In genomic region chr4:118721742-118722483, GRCm38 (mm10) we compare ENCODE assay signal across 11 mouse cellular contexts. TPM values are rescaled to one million over a fixed set of nuclear protein-coding genes. Genes with fewer than 3 reads are reported as not detected.
DNase-seq lines count a peak whose midpoint lies in the region; ATAC-seq and TF ChIP-seq lines count a peak whose summit lies in the region.
"Had no signal": no experiment of that assay in that cellular context is flagged by ENCODE, and none has a peak within 500 bp of the region (broad histone marks: within the 10 kb centered on the region; RNA-seq: fewer than 3 reads in every experiment).

No protein-coding gene starts in this region.

- no peaks in the 10 kb centered on the region for H3K27me3 ChIP-seq in liver, embryonic 12.5 days (replicated peaks)
- no peaks in the 10 kb centered on the region for H3K27me3 ChIP-seq in G1E (ENCODE audit: insufficient read depth, low read length)
- H3K27me3 ChIP-seq in limb, embryonic 10.5 days (ENCODE audit: low read depth, poor library complexity, severe bottlenecking) = no peaks in the 10 kb centered on the region
- H3K27me3 ChIP-seq: megakaryocyte, embryonic 14.5 days had no signal

- H3K4me3 ChIP-seq in liver, embryonic 12.5 days = no peak overlapping the region
- H3K4me3 ChIP-seq in G1E (ENCODE audit: low read depth, low read length) = no peak overlapping the region
- H3K4me3 ChIP-seq in limb, embryonic 10.5 days = no peak overlapping the region
- H3K4me3 ChIP-seq: megakaryocyte, embryonic 14.5 days had no signal

- no peaks in the 10 kb centered on the region for H3K4me1 ChIP-seq in liver, embryonic 12.5 days
- no peaks in the 10 kb centered on the region for H3K4me1 ChIP-seq in G1E (ENCODE audit: insufficient read depth, low read depth, low read length)
- no peaks in the 10 kb centered on the region for H3K4me1 ChIP-seq in limb, embryonic 10.5 days
- H3K4me1 ChIP-seq: megakaryocyte, embryonic 14.5 days had no signal

- H3K27ac ChIP-seq in liver, embryonic 12.5 days = no peak overlapping the region
- H3K27ac ChIP-seq in limb, embryonic 10.5 days = no peak overlapping the region

- no peaks in the 10 kb centered on the region for H3K36me3 ChIP-seq in liver, embryonic 12.5 days
- no peaks in the 10 kb centered on the region for H3K36me3 ChIP-seq in G1E (replicated peaks)
- no peaks in the 10 kb centered on the region for H3K36me3 ChIP-seq in limb, embryonic 10.5 days

- no peak for ATAC-seq in liver, embryonic 12.5 days
- no peak for ATAC-seq in G1E (ENCODE audit: extremely low read depth, insufficient number of reproducible peaks, low FRiP score, poor library complexity, severe bottlenecking)

- H3K4me2 ChIP-seq in liver, embryonic 12.5 days = no peak overlapping the region

- DNase-seq in liver (peak; percentile 10), G1E (ENCODE audit: low spot score) (peak; percentile 5)
- peak; percentile 20 for DNase-seq in adrenal gland, postnatal 25 days
- DNase-seq in limb, embryonic 10.5 days (ENCODE audit: low spot score) = peak; percentile 57
- no peak for DNase-seq in layer of hippocampus, adult 9-10 months (ENCODE audit: low spot score)
- no peak for DNase-seq in cerebellum, adult 18-20 months
- DNase-seq: cerebellum, adult 9-10 months; gastrocnemius, postnatal 14 days had no signal

- no peaks in the 10 kb centered on the region for H3K9me3 ChIP-seq in liver, embryonic 12.5 days (replicated peaks)
- H3K9me3 ChIP-seq in G1E (replicated peaks) = no peaks in the 10 kb centered on the region
- H3K9me3 ChIP-seq in limb, embryonic 10.5 days (replicated peaks) = no peaks in the 10 kb centered on the region
- H3K9me3 ChIP-seq: megakaryocyte, embryonic 14.5 days had no signal

- WGBS in liver, embryonic 12.5 days (ENCODE audit: insufficient replicate concordance) = 40% methylated on average over 10 of the region's 10 CpGs
- WGBS in limb, embryonic 10.5 days = 59% methylated on average over 10 of the region's 10 CpGs

- no peak for TF ChIP-seq CTCF in G1E (IDR thresholded peaks at IDR 0.05; ENCODE audit: low read depth, low read length)

- no peak overlapping the region for H3K9ac ChIP-seq in liver, embryonic 12.5 days

RNA-seq across cellular contexts. Expression of gene Olfr1340, which starts 2.0 kb away (rescaled TPM):
- polyA plus RNA-seq in liver, embryonic 12.5 days (2016; fragmentation: Nextera tagmentation; extraction: Ambion mirVana) = not detected in 2 replicates
- total RNA-seq in G1E (2014; fragmentation: Nextera tagmentation) = not detected in 2 replicates
- 0.05 TPM in 1 of 2 replicates, not detected in the other for total RNA-seq in G1E (2017)
- polyA plus RNA-seq in G1E (2012) = not detected in 2 replicates
- total RNA-seq in adrenal gland, postnatal 25 days (2021) = not detected in 2 replicates
- not detected in 2 replicates for polyA plus RNA-seq in limb, embryonic 10.5 days (2016; fragmentation: Nextera tagmentation; extraction: Ambion mirVana)
- total RNA-seq: gastrocnemius, postnatal 14 days; layer of hippocampus, adult 18-20 months had no signal

RNA-seq across cellular contexts. Expression of gene Olfr1339, which starts 10.1 kb away (rescaled TPM):
- polyA plus RNA-seq in liver, embryonic 12.5 days (2016; fragmentation: Nextera tagmentation; extraction: Ambion mirVana) = not detected in 2 replicates
- total RNA-seq in G1E (2014; fragmentation: Nextera tagmentation) (not detected in 2 replicates), G1E (2017) (0.06 and 0.11 TPM in 2 replicates)
- not detected in 2 replicates for polyA plus RNA-seq in G1E (2012)
- total RNA-seq in adrenal gland, postnatal 25 days (2021) = not detected in 2 replicates
- not detected in 2 replicates for polyA plus RNA-seq in limb, embryonic 10.5 days (2016; fragmentation: Nextera tagmentation; extraction: Ambion mirVana)
- total RNA-seq: gastrocnemius, postnatal 14 days; layer of hippocampus, adult 18-20 months had no signal

RNA-seq across cellular contexts. Expression of gene Olfr1341, which starts 18.6 kb away (rescaled TPM):
- not detected in 2 replicates for polyA plus RNA-seq in liver, embryonic 12.5 days (2016; fragmentation: Nextera tagmentation; extraction: Ambion mirVana)
- total RNA-seq in G1E (2014; fragmentation: Nextera tagmentation) (not detected in 2 replicates), G1E (2017) (0.12 and 0.16 TPM in 2 replicates)
- polyA plus RNA-seq in G1E (2012) = not detected in 2 replicates
- total RNA-seq in adrenal gland, postnatal 25 days (2021) = not detected in 2 replicates
- polyA plus RNA-seq in limb, embryonic 10.5 days (2016; fragmentation: Nextera tagmentation; extraction: Ambion mirVana) = not detected in 2 replicates
- total RNA-seq: gastrocnemius, postnatal 14 days; layer of hippocampus, adult 18-20 months had no signal

RNA-seq across cellular contexts. Expression of gene Olfr1342, which starts 29.4 kb away (rescaled TPM):
- not detected in 2 replicates for polyA plus RNA-seq in liver, embryonic 12.5 days (2016; fragmentation: Nextera tagmentation; extraction: Ambion mirVana)
- total RNA-seq in G1E (2014; fragmentation: Nextera tagmentation) (not detected in 2 replicates), G1E (2017) (0.11 TPM in 1 of 2 replicates, not detected in the other)
- polyA plus RNA-seq in G1E (2012) = not detected in 2 replicates
- total RNA-seq in adrenal gland, postnatal 25 days (2021) = not detected in 2 replicates
- 0.05 TPM in 1 of 2 replicates, not detected in the other for polyA plus RNA-seq in limb, embryonic 10.5 days (2016; fragmentation: Nextera tagmentation; extraction: Ambion mirVana)
- total RNA-seq: gastrocnemius, postnatal 14 days; layer of hippocampus, adult 18-20 months had no signal

RNA-seq across cellular contexts. Expression of gene Olfr1338, which starts 36.6 kb away (rescaled TPM):
- polyA plus RNA-seq in liver, embryonic 12.5 days (2016; fragmentation: Nextera tagmentation; extraction: Ambion mirVana) = not detected in 2 replicates
- total RNA-seq in G1E (2014; fragmentation: Nextera tagmentation) = not detected in 2 replicates
- 0.12 TPM in 1 of 2 replicates, not detected in the other for total RNA-seq in G1E (2017)
- not detected in 2 replicates for polyA plus RNA-seq in G1E (2012)
- total RNA-seq in adrenal gland, postnatal 25 days (2021) = not detected in 2 replicates
- not detected in 2 replicates for polyA plus RNA-seq in limb, embryonic 10.5 days (2016; fragmentation: Nextera tagmentation; extraction: Ambion mirVana)
- total RNA-seq: gastrocnemius, postnatal 14 days; layer of hippocampus, adult 18-20 months had no signal

Comparison
In these comparisons a context has a peak if more than half of its experiments do, and no peak if none do; other contexts are left out.
1. DNase-seq: peak in liver (single experiment), G1E (single experiment), adrenal gland, postnatal 25 days (single experiment) and limb, embryonic 10.5 days (single experiment); none in layer of hippocampus, adult 9-10 months (single experiment) and cerebellum, adult 18-20 months (0 of 2).